Mouse (Mus musculus): ENCODE data around the gene E130311K13Rik. TPM values are rescaled to one million over a fixed set of nuclear protein-coding genes. Genes with fewer than 3 reads are reported as not detected.
A peak's percentile ranks its signal among the peaks of the same experiment; 100 is the strongest.

Gene E130311K13Rik
- polyA plus RNA-seq (2016; fragmentation: Nextera tagmentation; extraction: Ambion mirVana), result 2.9 and 3.0 TPM in 2 replicates

DNA sequence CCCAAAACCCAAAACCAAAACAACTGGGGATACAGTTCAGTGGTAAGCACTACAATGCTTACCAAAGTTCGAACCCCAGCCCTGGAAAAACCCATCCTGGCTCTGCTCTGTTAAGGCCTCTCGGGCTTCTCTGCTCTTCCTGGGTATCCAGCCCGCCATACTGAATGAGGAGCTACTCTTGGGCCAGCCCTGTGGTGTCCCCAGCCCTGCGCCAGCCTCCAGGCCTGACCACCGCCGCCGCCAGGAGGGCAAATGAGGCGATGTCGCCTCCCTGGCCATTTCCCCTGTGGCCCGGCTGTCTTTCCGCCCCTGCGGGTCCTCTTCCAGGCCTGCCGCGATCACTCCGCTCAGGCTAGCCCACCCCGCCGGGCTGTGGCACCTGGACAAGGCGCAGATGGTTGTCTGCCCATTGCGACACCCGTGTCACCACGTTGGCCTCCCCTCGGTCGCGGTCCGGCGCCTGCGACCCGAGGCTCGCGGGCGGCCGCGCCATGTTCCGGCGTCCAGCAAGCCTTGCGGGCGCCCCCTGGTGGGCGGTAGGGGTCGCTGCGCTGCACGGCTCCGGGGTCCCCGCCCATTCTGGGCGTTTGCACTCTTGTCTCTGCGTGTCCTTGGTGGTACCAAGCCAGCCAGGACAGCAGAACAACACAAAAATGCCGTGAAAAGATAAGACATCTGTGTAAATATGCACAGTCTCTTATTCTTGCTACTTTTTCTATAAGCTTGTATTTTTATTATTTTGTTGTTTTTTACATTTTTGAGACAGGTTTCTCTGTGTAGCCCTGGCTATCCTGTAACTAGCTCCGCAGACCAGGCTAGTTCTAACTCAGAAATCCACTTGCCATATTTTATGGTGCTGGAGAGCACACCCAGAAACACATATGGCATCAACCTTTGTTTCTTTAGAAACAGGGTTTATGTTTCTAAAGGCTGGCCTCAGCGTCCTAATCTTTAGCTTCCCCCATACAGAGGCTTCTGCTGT is at the start of gene E130311K13Rik:
E130311K13Rik (minus strand) TSS at position 595 of the 982 bp plus-strand sequence.
- Histone ChIP-seq H3K36me3 (replicated peaks) (no peaks in the 10 kb centered on the region), H3K9me3 (no peaks in the 10 kb centered on the region), H3K9ac (peak within 1 kb of the TSS; percentile 86), H3K27me3 (no peaks in the 10 kb centered on the region), H3K4me3 (replicated peaks) (peak within 1 kb of the TSS; percentile 66), H3K27ac (peak within 1 kb of the TSS; percentile 73; the same call in 1 of the 2 replicates), H3K4me1 (peaks cover 3% of the 10 kb centered on the region; the same call in 1 of the 2 replicates), H3K4me2 (peak within 1 kb of the TSS; percentile 65)
- WGBS, result 4% methylated on average over 48 of the region's 48 CpGs
- peak; percentile 96 for ATAC-seq (ENCODE audit: low FRiP score)

DNA sequence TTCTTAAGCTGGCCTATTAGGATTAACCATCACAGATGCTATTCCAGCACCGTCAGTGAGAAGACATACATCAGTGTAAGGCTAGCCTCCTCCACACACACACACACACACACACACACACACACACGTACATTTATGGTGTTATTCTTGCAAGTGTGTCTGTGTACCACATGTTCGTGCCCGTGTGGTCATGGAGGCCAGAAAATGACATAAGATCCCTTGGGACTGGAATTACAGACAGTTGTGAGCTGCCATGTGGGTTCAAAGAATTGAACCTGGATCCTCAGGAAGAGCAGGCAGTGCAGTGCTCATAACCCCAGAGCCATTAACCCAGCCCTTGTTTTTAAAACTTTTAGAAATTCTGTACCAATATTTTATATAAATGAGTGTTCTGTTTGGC is 48.6 kb upstream of the E130311K13Rik start:
- Histone ChIP-seq H3K9ac (no peak overlapping the region), H3K4me3 (replicated peaks) (no peak overlapping the region), H3K4me1 (peaks cover 14% of the 10 kb centered on the region), H3K9me3 (no peaks in the 10 kb centered on the region), H3K36me3 (replicated peaks) (peaks cover 22% of the 10 kb centered on the region), H3K4me2 (peak overlapping the region; percentile 76), H3K27me3 (no peaks in the 10 kb centered on the region), H3K27ac (no peak overlapping the region)
- 81% methylated on average over 4 of the region's 4 CpGs for whole genome bisulfite sequencing
- no peak for ATAC-seq (ENCODE audit: low FRiP score)

DNA sequence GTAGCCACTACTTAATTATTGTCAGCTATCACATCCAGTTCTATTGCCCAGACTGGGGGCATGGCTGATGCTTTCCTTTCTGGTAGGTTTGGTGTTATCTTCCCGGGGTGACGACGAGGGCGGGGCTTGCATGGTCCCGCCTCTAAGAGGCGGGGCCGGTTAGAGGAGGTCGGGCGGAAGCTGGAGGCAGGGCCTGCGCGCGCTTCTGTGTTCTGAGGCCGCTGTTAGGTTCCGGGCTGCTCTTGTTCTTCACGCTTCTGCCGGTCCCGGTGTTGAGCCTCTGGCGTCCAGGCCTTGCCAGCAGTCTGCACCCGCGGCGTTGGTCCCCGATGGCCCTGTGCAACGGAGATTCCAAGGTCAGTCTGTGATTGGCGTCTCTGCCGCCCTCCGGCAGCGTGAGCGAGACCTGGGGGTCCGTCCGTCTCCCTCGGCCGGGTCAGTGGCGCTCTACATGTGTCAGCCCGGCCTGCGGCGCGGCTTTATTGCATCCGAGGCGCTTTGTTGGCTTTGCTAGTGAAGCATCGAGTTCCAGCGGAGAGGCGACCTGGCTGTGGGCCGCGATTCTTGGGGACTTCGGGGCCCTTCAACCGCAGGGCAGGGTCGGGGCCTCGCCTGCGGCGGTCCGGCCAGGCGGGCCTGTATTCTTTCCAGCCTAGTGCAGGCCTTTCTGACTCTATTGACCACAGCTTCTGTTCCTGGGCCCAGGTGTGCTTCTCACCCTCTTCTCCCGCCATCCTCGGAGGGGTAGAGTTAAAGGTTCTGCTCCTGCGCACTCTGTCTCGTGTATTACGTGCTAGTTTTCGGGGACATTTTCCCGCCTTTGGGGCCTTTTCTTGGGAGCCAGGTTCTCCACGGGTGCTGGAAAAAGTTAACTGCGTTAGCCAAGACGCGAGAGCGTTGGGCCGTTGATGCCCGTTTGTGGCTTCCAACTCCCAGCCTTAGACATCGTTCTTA is 47.0 kb upstream of the E130311K13Rik start, which contains the start of gene Gmps:
Gmps (plus strand) TSS at position 152 of the 954 bp plus-strand sequence.
- Histone ChIP-seq H3K4me1 (peaks cover 14% of the 10 kb centered on the region), H3K4me2 (peak within 1 kb of the TSS; percentile 76), H3K36me3 (replicated peaks) (peaks cover 11% of the 10 kb centered on the region), H3K4me3 (replicated peaks) (peak within 1 kb of the TSS; percentile 89), H3K27me3 (no peaks in the 10 kb centered on the region; the same call in 1 of the 2 replicates), H3K9ac (peak within 1 kb of the TSS; percentile 90), H3K9me3 (no peaks in the 10 kb centered on the region), H3K27ac (peak within 1 kb of the TSS; percentile 85)
- ATAC-seq (ENCODE audit: low FRiP score), result peak; percentile 99
- under 1% methylated on average over 67 of the region's 67 CpGs for WGBS

DNA sequence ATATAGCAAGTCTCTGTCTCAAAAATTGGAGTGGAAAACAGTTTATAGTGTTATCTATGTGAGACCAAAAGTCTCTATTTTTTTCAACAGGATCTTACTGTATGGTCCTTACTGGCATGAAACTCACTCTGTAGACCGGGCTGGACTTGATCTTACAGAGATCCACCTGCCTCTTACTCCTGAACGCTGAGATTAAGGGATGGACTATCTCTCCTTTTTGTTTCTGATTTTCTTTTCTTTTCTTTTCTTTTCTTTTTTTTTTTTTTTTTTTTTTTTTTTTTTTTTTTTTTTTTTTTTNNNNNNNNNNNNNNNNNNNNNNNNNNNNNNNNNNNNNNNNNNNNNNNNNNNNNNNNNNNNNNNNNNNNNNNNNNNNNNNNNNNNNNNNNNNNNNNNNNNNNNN is 36.7 kb upstream of the E130311K13Rik start:
- H3K36me3 ChIP-seq (replicated peaks), result no peaks in the 10 kb centered on the region
- H3K9me3 ChIP-seq, result no peaks in the 10 kb centered on the region
- 74% methylated on average over 2 of the region's 2 CpGs for WGBS

DNA sequence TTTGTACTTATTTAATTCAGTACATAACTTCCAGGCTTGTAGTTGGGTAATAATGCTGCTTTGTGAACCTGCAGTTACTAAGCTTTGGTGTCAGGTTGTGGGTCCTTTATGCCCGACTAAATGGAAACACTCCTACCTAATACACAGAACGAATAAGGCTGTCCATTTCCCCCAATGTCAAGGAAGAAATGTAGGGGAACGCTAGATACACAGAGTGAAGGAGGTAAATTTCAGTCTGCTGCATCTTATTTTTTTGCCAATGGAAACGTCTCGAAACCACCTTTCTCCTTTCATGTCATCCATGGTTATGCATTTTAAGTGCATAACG is 35.6 kb upstream of the E130311K13Rik start:
- Histone ChIP-seq H3K4me3 (replicated peaks) (peak overlapping the region; percentile 81), H3K27ac (no peak overlapping the region; the same call in 1 of the 2 replicates), H3K27me3 (peaks cover 9% of the 10 kb centered on the region), H3K9me3 (no peaks in the 10 kb centered on the region), H3K4me2 (peak overlapping the region; percentile 90), H3K9ac (0 out of 2 replicates have a peak overlapping the region, but pooled peaks have one; percentile 85), H3K36me3 (replicated peaks) (no peaks in the 10 kb centered on the region), H3K4me1 (peaks cover 25% of the 10 kb centered on the region)
- 77% methylated on average over 6 of the region's 6 CpGs for WGBS
- no peak for ATAC-seq (ENCODE audit: low FRiP score)

More for the DNA sequence above, 36.7 kb upstream of the E130311K13Rik start:
- ATAC-seq (ENCODE audit: low FRiP score), result no peak
- Histone ChIP-seq H3K4me3 (replicated peaks) (no peak overlapping the region), H3K4me1 (peaks cover 25% of the 10 kb centered on the region), H3K9ac (no peak overlapping the region), H3K4me2 (no peak overlapping the region), H3K27me3 (peaks cover 9% of the 10 kb centered on the region), H3K27ac (no peak overlapping the region)

DNA sequence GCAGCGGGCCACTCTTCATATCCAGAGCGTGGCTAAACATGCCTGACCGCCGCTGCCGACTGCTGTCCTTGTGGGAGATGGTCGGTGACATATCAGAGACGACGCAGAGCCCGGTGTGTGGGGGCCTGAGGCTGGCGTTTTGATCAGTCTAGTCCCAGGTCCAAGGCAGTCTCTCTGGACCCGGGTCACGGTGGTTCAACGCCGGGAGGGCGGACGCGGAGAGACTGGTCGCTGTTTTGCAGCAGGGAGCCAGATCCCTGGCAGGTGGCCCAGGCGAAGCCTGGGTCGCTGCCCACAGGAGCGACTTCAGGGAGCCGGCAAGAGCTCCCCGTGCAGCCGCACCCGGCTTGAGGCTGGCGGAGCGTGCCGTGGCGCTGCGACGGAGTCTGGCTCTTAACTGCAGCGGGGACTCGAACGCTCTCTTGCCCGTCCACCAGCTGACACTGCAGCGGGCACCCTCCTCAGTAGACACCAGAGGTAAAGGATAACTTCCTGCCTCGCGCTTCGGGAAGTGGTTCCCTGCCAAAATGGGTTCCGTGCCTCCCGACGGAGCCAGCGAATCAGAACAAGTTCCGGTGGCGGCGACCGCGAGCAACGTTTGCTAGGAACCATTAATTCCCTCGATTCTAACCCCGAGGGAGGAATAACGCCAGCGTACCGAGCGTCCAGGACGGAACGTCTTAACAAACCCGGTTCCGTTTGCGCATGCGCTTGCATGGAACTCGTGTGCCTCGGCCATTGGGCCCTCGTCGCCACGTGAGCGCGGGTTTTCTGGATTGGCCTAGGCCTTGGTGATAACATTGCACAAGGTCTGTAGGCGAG is 35.0 kb upstream of the E130311K13Rik start, which contains the start of gene Slc33a1:
Slc33a1 (minus strand) TSS at position 669 of the 822 bp plus-strand sequence.
- ATAC-seq (ENCODE audit: low FRiP score), result peak; percentile 98
- under 1% methylated on average over 68 of the region's 69 CpGs for WGBS
- peaks cover 25% of the 10 kb centered on the region for H3K4me1 ChIP-seq

DNA sequence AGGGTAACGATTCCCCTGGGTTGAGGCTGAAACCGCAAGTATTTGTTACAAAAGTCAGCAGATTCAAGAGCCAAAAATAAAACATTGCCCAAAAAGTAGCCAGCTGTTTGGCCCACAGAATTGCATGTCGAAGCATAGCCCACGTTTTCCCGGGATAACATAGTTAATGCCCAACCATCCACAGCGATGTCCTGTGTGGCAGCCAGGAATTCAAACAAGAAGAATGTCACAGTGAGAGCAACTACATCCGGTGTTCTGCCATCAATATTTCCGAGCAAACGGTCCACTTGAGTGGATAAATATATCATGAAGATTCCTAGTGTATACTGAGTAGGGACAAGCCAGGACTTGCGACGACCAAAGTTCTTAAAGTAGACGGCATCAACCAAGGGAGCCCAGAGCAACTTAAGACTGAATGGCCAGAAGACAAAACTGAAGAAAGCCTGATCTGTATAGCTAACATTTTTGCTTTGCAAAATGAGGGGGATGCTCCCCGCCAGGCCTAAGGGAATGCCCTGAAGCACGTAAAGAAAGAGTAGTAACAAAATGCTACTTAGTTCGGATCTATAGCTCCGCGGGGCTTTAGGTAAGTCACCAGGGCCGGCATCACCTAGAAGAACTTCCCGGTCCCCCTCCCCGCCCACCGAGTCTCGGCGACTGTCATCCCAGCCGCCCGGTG is 34.3 kb upstream of the E130311K13Rik start:
- Histone ChIP-seq H3K9me3 (no peaks in the 10 kb centered on the region), H3K4me3 (replicated peaks) (peak overlapping the region; percentile 81), H3K27me3 (peaks cover 9% of the 10 kb centered on the region), H3K27ac (peak overlapping the region; percentile 87; the same call in 1 of the 2 replicates), H3K4me1 (peaks cover 25% of the 10 kb centered on the region), H3K9ac (peak overlapping the region; percentile 85), H3K4me2 (peak overlapping the region; percentile 90), H3K36me3 (replicated peaks) (no peaks in the 10 kb centered on the region)
- WGBS, result 10% methylated on average over 25 of the region's 25 CpGs
- ATAC-seq (ENCODE audit: low FRiP score), result no peak

More for the DNA sequence above, 35.0 kb upstream of the E130311K13Rik start, which contains the start of gene Slc33a1:
- peak within 1 kb of the TSS; percentile 90 for H3K4me2 ChIP-seq
- H3K9me3 ChIP-seq, result no peaks in the 10 kb centered on the region
- H3K9ac ChIP-seq, result peak within 1 kb of the TSS; percentile 85
- peaks cover 9% of the 10 kb centered on the region for H3K27me3 ChIP-seq
- no peaks in the 10 kb centered on the region for H3K36me3 ChIP-seq (replicated peaks)
- H3K4me3 ChIP-seq (replicated peaks), result peak within 1 kb of the TSS; percentile 81
- peak within 1 kb of the TSS; percentile 87 for H3K27ac ChIP-seq

DNA sequence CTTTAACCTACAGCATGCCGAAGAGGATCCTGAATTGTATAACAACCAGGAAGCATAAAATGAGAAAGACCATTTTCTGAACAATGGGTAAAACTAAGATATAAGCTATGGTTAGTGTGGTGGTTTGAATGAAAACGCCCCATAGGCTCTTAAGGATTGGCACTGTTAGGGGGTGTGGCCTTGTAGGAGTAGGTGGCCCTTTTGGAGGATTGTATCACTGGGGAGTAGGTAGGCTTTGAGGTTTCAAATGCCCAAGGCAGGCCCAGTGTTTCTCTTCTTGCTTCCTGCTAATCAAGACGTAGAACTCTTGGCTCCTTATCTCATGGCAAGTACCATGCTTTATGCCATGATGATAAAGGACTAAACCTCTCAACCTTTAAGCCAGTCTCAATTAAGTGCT is 20.6 kb upstream of the E130311K13Rik start:
- ATAC-seq (ENCODE audit: low FRiP score), result no peak
- 88% methylated on average over 3 of the region's 3 CpGs for WGBS

DNA sequence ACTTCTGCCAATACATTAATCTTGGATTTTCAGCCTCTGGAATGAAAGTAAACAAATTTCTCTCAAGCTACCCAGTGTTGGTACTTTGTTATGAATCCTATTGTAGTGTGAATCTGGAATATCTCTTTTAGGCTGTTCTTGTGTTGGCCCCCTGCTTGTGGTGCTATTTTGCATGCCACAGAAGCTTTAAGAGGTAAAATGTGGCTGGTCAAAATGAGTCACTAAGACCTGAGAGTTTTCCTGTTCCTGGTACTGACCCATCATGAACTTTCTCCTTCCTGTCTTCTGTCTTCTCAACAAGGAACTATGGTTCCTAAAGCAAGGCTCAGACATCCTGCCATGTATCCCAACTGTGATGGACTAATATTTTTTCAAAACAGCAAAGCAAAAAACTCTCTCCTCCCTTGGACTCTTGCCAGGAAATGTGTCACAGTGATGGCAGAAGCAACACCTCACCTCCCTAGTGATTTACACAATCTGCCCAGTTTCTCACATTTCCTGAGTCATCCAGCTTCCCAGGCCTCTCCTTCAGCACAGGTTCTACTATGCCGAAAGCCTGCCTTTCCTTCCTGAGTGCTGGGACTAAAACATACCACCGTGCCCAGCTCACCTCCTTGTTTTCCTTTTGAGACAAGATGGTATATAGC is 12.1 kb upstream of the E130311K13Rik start:
- 85% methylated on average over 2 of the region's 2 CpGs for WGBS
- Histone ChIP-seq H3K9me3 (no peaks in the 10 kb centered on the region), H3K9ac (no peak overlapping the region), H3K27ac (no peak overlapping the region), H3K4me1 (no peaks in the 10 kb centered on the region), H3K36me3 (replicated peaks) (no peaks in the 10 kb centered on the region), H3K4me2 (no peak overlapping the region), H3K4me3 (replicated peaks) (no peak overlapping the region), H3K27me3 (no peaks in the 10 kb centered on the region)
- no peak for ATAC-seq (ENCODE audit: low FRiP score)

More for the DNA sequence above, 20.6 kb upstream of the E130311K13Rik start:
- Histone ChIP-seq H3K4me1 (no peaks in the 10 kb centered on the region), H3K4me2 (no peak overlapping the region), H3K9ac (no peak overlapping the region), H3K27ac (no peak overlapping the region), H3K36me3 (replicated peaks) (0 out of 2 replicates have a peak, but pooled peaks cover 3% of the 10 kb centered on the region), H3K27me3 (no peaks in the 10 kb centered on the region), H3K9me3 (no peaks in the 10 kb centered on the region), H3K4me3 (replicated peaks) (no peak overlapping the region)

DNA sequence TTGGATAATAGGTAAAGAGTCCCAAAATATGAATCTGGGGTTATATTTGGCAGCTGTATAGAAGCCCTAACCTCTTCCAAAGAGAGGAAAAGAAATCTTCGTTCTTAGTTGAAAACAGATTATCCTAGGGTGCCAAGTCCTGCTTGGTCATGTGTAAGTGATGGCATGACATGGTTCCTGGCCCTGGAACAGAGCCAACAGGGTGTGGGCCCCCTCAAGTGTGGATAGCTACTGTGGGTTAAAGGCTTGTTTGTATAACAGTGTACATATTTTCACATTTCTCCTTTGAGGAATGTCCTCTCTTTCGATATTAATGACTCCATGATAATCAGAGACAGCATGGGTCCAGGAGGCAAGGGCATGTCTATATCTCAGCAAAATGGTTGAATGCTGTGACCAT is 9.7 kb upstream of the E130311K13Rik start:
- H3K9me3 ChIP-seq, result no peaks in the 10 kb centered on the region
- no peak overlapping the region for H3K27ac ChIP-seq
- WGBS, result 85% methylated on average over 2 of the region's 2 CpGs
- no peak for ATAC-seq (ENCODE audit: low FRiP score)
- no peaks in the 10 kb centered on the region for H3K36me3 ChIP-seq (replicated peaks)
- H3K4me2 ChIP-seq, result no peak overlapping the region
- H3K9ac ChIP-seq, result no peak overlapping the region
- no peaks in the 10 kb centered on the region for H3K27me3 ChIP-seq
- H3K4me3 ChIP-seq (replicated peaks), result no peak overlapping the region
- H3K4me1 ChIP-seq, result no peaks in the 10 kb centered on the region

All from forebrain, embryonic 12.5 days (tissue).